10 mouse cellular contexts compared by ENCODE assay signal in genomic region chr2:134482683-134483082, GRCm38 (mm10).
DNase-seq lines count a peak whose midpoint lies in the region; ATAC-seq and TF ChIP-seq lines count a peak whose summit lies in the region.
"Had no signal": no experiment of that assay in that cellular context is flagged by ENCODE, and none has a peak within 500 bp of the region (broad histone marks: within the 10 kb centered on the region; RNA-seq: fewer than 3 reads in every experiment).

No protein-coding gene starts in this region.

- H3K9ac ChIP-seq in ES-E14 (ENCODE audit: insufficient read depth, low read depth, low read length, poor library complexity, severe bottlenecking): no peak overlapping the region
- H3K9ac ChIP-seq: heart, embryonic 13.5 days; liver, embryonic 15.5 days had no signal

- H3K4me3 ChIP-seq in layer of hippocampus, adult 2 months: no peak overlapping the region
- H3K4me3 ChIP-seq in ES-E14 (ENCODE audit: insufficient read depth in 1 of 2, low read depth in 1 of 2, low read length in 2 of 2, poor library complexity in 1 of 2, severe bottlenecking in 1 of 2): no peak overlapping the region
- H3K4me3 ChIP-seq: heart, embryonic 13.5 days; liver, embryonic 15.5 days had no signal

- H3K36me3 ChIP-seq in ES-E14 (ENCODE audit: control insufficient read depth, insufficient read depth, low read length, poor library complexity, severe bottlenecking): no peaks in the 10 kb centered on the region
- H3K36me3 ChIP-seq: heart, embryonic 13.5 days; liver, embryonic 15.5 days had no signal

- no peaks in the 10 kb centered on the region for H3K9me3 ChIP-seq in ES-E14 (ENCODE audit: control insufficient read depth, insufficient read depth, low read depth, low read length)
- H3K9me3 ChIP-seq: heart, embryonic 13.5 days; liver, embryonic 15.5 days had no signal

- ATAC-seq in megakaryocyte, adult 5-6 weeks (ENCODE audit: poor library complexity, severe bottlenecking): peak; percentile 19; the same call in 1 of the 2 replicates

- TF ChIP-seq CTCF in layer of hippocampus, adult 2 months (conservative IDR thresholded peaks at IDR 0.05): peak; percentile 71

- DNase-seq in layer of hippocampus, adult 2 months (ENCODE audit: low spot score in 2 of 2): peak in 1 of 2 experiments; percentile 18
- DNase-seq in layer of hippocampus, postnatal 10 days (ENCODE audit: low spot score in 2 of 2): no peak
- peak; percentile 40 for DNase-seq in ES-E14 (ENCODE audit: low read depth, low spot score)
- DNase-seq in embryo, embryonic 10 days (ENCODE audit: low spot score): peak; percentile 68
- no peak for DNase-seq in c-Kit-positive CD71-positive TER-119-positive erythroid progenitor cells, embryonic 14.5 days (ENCODE audit: low spot score)
- DNase-seq in spleen, adult 12 weeks (ENCODE audit: low spot score): no peak
- no peak for DNase-seq in frontal cortex, postnatal 25 days (ENCODE audit: low spot score in 2 of 2)

- H3K27ac ChIP-seq in layer of hippocampus, adult 2 months: no peak overlapping the region
- H3K27ac ChIP-seq in ES-E14 (ENCODE audit: insufficient read depth, low read depth, low read length, poor library complexity, severe bottlenecking): no peak overlapping the region
- H3K27ac ChIP-seq: heart, embryonic 13.5 days; liver, embryonic 15.5 days had no signal

- in situ Hi-C loops in ES-E14 (cut with MboI; ENCODE audit: low sequenced_read_pairs in 2 of 2, unreplicated experiment in 2 of 2): no loop called here

- H3K4me1 ChIP-seq in ES-E14 (ENCODE audit: control insufficient read depth in 2 of 2, insufficient read depth in 2 of 2, low read length in 2 of 2, poor library complexity in 1 of 2): no peaks in the 10 kb centered on the region
- H3K4me1 ChIP-seq: heart, embryonic 13.5 days; liver, embryonic 15.5 days had no signal

TF ChIP-seq in ES-E14, 5 proteins besides CTCF, POLR2A, EP300 and RAD21:
- no peak for TF ChIP-seq ZC3H11A (IDR thresholded peaks at IDR 0.05; ENCODE audit: borderline replicate concordance, low read depth, low read length)
- no peak for TF ChIP-seq ZNF384 (IDR thresholded peaks at IDR 0.05; ENCODE audit: low read depth, low read length)
- no peak for TF ChIP-seq MAFK (IDR thresholded peaks at IDR 0.05; ENCODE audit: insufficient read depth, low read depth, low read length)
- TF ChIP-seq CHD2 (IDR thresholded peaks at IDR 0.05; ENCODE audit: low read depth, low read length): no peak
- TF ChIP-seq HCFC1 (IDR thresholded peaks at IDR 0.05; ENCODE audit: borderline replicate concordance, insufficient read depth, low read length): no peak

Comparison
In these comparisons a context has a peak if more than half of its experiments do, and no peak if none do; other contexts are left out.
1. DNase-seq: peak in ES-E14 (single experiment) and embryo, embryonic 10 days (single experiment); none in layer of hippocampus, postnatal 10 days (0 of 2), c-Kit-positive CD71-positive TER-119-positive erythroid progenitor cells, embryonic 14.5 days (single experiment), spleen, adult 12 weeks (single experiment) and frontal cortex, postnatal 25 days (0 of 2).